Mouse (Mus musculus) embryonic facial prominence, embryonic 10.5 days (tissue): ENCODE measurements at regions not wholly inside any gene's neighbourhood (a gene's known extent, or its start where the extent isn't known, plus 50 kb on each side); places are given as distances from the start of the nearest gene placed in this dataset.
"Not testable (repeated sequence)": the region's sequence is repeated elsewhere in the genome, so short reads cannot be mapped to it uniquely, and the experiment has no call there.

Experiments
- DNase-seq: peaks from one replicate; pipeline ENCODE4 v3.0.0-alpha.2; 2017; ENCODE audit warnings: low spot score
- H3K27ac ChIP-seq: fragments of 300-500 bp; sonication (generic); replicated peaks from 2 replicates; pipeline ENCODE4 v1.5.1; 2016; ENCODE audit warnings: mild to moderate bottlenecking
- H3K27me3 ChIP-seq: fragments of 300-500 bp; sonication (generic); replicated peaks from 2 replicates; pipeline ENCODE4 v1.6.1; 2016; ENCODE audit warnings: low read depth, mild to moderate bottlenecking; ENCODE audit not compliant: poor library complexity, severe bottlenecking
- H3K36me3 ChIP-seq: fragments of 300-500 bp; sonication (generic); replicated peaks from 2 replicates; pipeline ENCODE4 v1.6.1; 2016; ENCODE audit warnings: mild to moderate bottlenecking, moderate library complexity
- H3K4me1 ChIP-seq: fragments of 300-500 bp; sonication (generic); 2 replicates; pipeline ENCODE4 v1.6.1; 2016
- H3K4me3 ChIP-seq: fragments of 300-500 bp; sonication (generic); 2 replicates; pipeline ENCODE4 v1.5.1; 2016; ENCODE audit warnings: mild to moderate bottlenecking, moderate library complexity
- H3K9me3 ChIP-seq: fragments of 300-500 bp; sonication (generic); 2 replicates; pipeline ENCODE4 v1.6.1; 2016; ENCODE audit warnings: mild to moderate bottlenecking
- WGBS: fragments of 180-500 bp; shearing (Covaris S2); methylation state at CpG from one replicate; pipeline ENCODE4 v1.1.7; 2016; 5-methylcytosine and 5-hydroxymethylcytosine counted together

- DNase-seq: peak; percentile 53
- Histone ChIP-seq H3K27ac (peak overlapping the region; percentile 60), H3K27me3 (0 out of 2 replicates have a peak, but pooled peaks cover 5% of the 10 kb centered on the region), H3K36me3 (no peaks in the 10 kb centered on the region), H3K4me1 (peaks cover 38% of the 10 kb centered on the region), H3K4me3 (peak overlapping the region; percentile 44), H3K9me3 (no peaks in the 10 kb centered on the region)
- WGBS: 6% methylated on average over 18 of the region's 18 CpGs
Measured at GRCm38 (mm10) chr12:69476631-69477091, 104.4 kb upstream of the Gm9887 start.

GRCm38 (mm10) chr12:69476131-69476530 lies 103.9 kb upstream of the Gm9887 start:
- no peaks in the 10 kb centered on the region for H3K9me3 ChIP-seq
- no peaks in the 10 kb centered on the region for H3K36me3 ChIP-seq
- WGBS: 75% methylated on average over 4 of the region's 4 CpGs
- DNase-seq: no peak
- no peak overlapping the region for H3K4me3 ChIP-seq
- 0 out of 2 replicates have a peak, but pooled peaks cover 5% of the 10 kb centered on the region for H3K27me3 ChIP-seq
- H3K4me1 ChIP-seq: peaks cover 38% of the 10 kb centered on the region
- H3K27ac ChIP-seq: no peak overlapping the region

DNA sequence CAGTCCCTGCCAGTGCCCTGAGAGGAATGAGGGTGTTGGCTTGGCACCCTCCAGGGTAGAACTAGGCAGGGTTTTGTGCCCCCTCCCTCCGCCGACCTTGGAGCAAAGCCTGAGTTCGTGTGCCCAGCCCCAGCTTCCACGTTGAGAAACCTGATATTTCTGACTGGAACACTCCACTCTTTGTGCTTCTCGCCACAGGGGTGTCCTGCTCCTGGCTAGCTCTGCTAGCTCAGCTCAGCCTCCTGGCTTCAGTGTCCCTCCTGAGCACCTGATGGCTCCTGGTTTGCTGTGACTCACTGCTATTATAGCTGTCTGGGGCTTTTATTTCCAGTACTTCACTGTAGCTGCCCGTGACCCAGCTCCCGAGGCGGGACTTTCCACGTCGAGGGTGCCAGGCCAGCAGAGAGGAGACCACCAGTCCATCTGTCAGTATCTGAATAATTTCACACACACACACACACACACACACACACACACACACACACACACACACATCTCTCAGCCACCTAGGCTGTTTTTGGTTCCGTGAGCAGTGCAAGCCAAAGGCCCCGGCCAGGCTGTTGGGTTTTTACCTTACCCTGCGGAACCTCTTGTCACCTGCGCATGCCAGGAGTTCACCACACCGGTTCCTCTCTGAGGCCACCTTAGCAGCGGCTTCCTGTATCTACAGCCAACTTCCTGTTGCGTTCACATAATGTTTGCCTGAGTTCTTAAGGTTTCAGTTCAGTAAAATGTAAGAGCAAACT lies 102.8 kb upstream of the Gm9887 start:
- 54% methylated on average over 17 of the region's 17 CpGs for WGBS
- Histone ChIP-seq H3K4me3 (0 out of 2 replicates have a peak overlapping the region, but pooled peaks have one; percentile 5), H3K36me3 (no peaks in the 10 kb centered on the region), H3K4me1 (peaks cover 38% of the 10 kb centered on the region), H3K27me3 (0 out of 2 replicates have a peak, but pooled peaks cover 5% of the 10 kb centered on the region), H3K27ac (peak overlapping the region; percentile 80), H3K9me3 (no peaks in the 10 kb centered on the region)
- DNase-seq: peak; percentile 52

GRCm38 (mm10) chr12:69474141-69474915 lies 102.1 kb upstream of the Gm9887 start:
- H3K27me3 ChIP-seq: 0 out of 2 replicates have a peak, but pooled peaks cover 5% of the 10 kb centered on the region

GRCm38 (mm10) chr12:69473379-69474057 lies 101.3 kb upstream of the Gm9887 start:
- H3K9me3 ChIP-seq: no peaks in the 10 kb centered on the region
- peaks cover 38% of the 10 kb centered on the region for H3K4me1 ChIP-seq
- no peak overlapping the region for H3K4me3 ChIP-seq
- H3K36me3 ChIP-seq: no peaks in the 10 kb centered on the region
- WGBS: 77% methylated on average over 13 of the region's 13 CpGs
- 0 out of 2 replicates have a peak, but pooled peaks cover 5% of the 10 kb centered on the region for H3K27me3 ChIP-seq
- DNase-seq: no peak
- H3K27ac ChIP-seq: peak overlapping the region; percentile 80

More at GRCm38 (mm10) chr12:69474141-69474915, 102.1 kb upstream of the Gm9887 start:
- H3K9me3 ChIP-seq: no peaks in the 10 kb centered on the region
- 21% methylated on average over 14 of the region's 14 CpGs for WGBS
- H3K36me3 ChIP-seq: no peaks in the 10 kb centered on the region
- H3K4me1 ChIP-seq: peaks cover 38% of the 10 kb centered on the region
- H3K4me3 ChIP-seq: 0 out of 2 replicates have a peak overlapping the region, but pooled peaks have one; percentile 5
- H3K27ac ChIP-seq: peak overlapping the region; percentile 80
- DNase-seq: peak; percentile 48

- Histone ChIP-seq H3K9me3 (no peaks in the 10 kb centered on the region), H3K27ac (no peak overlapping the region), H3K4me1 (peaks cover 39% of the 10 kb centered on the region), H3K36me3 (no peaks in the 10 kb centered on the region), H3K4me3 (no peak overlapping the region), H3K27me3 (0 out of 2 replicates have a peak, but pooled peaks cover 5% of the 10 kb centered on the region)
- WGBS: 99% methylated on average over 9 of the region's 9 CpGs
- DNase-seq: no peak
Measured at GRCm38 (mm10) chr12:69472912-69473311, 100.7 kb upstream of the Gm9887 start.

- no peak overlapping the region for H3K27ac ChIP-seq
- no peaks in the 10 kb centered on the region for H3K27me3 ChIP-seq
- peaks cover 45% of the 10 kb centered on the region for H3K4me1 ChIP-seq
- no peaks in the 10 kb centered on the region for H3K9me3 ChIP-seq
- no peak overlapping the region for H3K4me3 ChIP-seq
- H3K36me3 ChIP-seq: no peaks in the 10 kb centered on the region
- DNase-seq: no peak
- 56% methylated on average over 5 of the region's 5 CpGs for WGBS
Measured at GRCm38 (mm10) chr12:69471876-69472275, 99.6 kb upstream of the Gm9887 start.

DNA sequence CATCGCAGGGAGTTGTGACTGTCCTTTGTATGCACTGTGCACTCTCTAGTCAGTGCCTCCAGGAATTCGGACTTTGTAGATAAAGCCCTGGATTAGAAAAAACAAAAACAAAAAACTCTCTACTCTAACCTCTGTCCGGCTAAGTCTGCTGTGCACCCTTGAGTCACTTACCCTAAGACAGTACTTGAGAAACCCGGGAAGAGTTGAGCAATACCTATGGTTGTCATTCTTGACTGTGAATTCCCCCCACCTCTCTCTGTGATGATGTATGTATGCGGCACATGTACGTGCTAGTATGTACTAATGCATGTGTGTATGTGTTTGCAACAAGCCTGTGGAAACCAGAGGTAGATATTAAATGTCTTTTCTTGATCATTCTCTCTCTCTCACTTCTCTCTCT lies 96.7 kb upstream of the Gm9887 start:
- Histone ChIP-seq H3K9me3 (no peaks in the 10 kb centered on the region), H3K4me3 (no peak overlapping the region), H3K27ac (no peak overlapping the region), H3K36me3 (no peaks in the 10 kb centered on the region), H3K4me1 (peaks cover 19% of the 10 kb centered on the region), H3K27me3 (no peaks in the 10 kb centered on the region)
- WGBS: 87% methylated on average over 6 of the region's 6 CpGs
- DNase-seq: no peak

- no peak for DNase-seq
- no peak overlapping the region for H3K27ac ChIP-seq
- WGBS: 73% methylated on average over 4 of the region's 4 CpGs
- no peaks in the 10 kb centered on the region for H3K9me3 ChIP-seq
- peaks cover 15% of the 10 kb centered on the region for H3K4me1 ChIP-seq
- H3K36me3 ChIP-seq: no peaks in the 10 kb centered on the region
- H3K4me3 ChIP-seq: no peak overlapping the region
- H3K27me3 ChIP-seq: no peaks in the 10 kb centered on the region
Measured at GRCm38 (mm10) chr12:69467363-69467762, 95.1 kb upstream of the Gm9887 start.

DNA sequence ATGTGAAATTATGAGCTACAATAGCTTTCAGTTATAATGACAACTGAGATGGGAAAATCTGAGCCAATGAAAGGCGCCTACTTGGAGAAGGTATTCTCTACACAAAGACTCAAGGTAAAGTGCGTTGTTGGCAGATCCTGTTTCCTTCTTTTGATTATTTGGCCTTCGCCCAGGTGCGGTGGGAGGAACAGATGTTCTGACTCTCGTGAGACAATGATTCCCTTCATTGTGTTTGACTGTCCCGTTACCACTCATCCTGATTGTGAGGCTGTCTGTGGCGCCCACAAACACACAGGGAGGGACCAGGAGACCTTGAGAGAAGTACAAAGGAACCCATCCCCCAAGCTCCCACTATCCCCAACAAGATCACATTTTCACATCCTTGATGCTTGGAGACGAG lies 92.6 kb upstream of the Gm9887 start:
- WGBS: 88% methylated on average over 8 of the region's 8 CpGs
- peaks cover 26% of the 10 kb centered on the region for H3K4me1 ChIP-seq
- no peaks in the 10 kb centered on the region for H3K9me3 ChIP-seq
- DNase-seq: no peak
- no peak overlapping the region for H3K27ac ChIP-seq
- H3K27me3 ChIP-seq: no peaks in the 10 kb centered on the region
- H3K4me3 ChIP-seq: no peak overlapping the region
- no peaks in the 10 kb centered on the region for H3K36me3 ChIP-seq

GRCm38 (mm10) chr12:69463327-69463726 lies 91.1 kb upstream of the Gm9887 start:
- not testable (repeated sequence) for H3K9me3 ChIP-seq, H3K36me3 ChIP-seq, DNase-seq, H3K27ac ChIP-seq, H3K27me3 ChIP-seq, H3K4me3 ChIP-seq
- 97% methylated on average over 6 of the region's 6 CpGs for WGBS
- peaks cover 26% of the 10 kb centered on the region for H3K4me1 ChIP-seq
